Mouse (Mus musculus): ENCODE data around the gene Prtg.

Prtg gene

DNA sequence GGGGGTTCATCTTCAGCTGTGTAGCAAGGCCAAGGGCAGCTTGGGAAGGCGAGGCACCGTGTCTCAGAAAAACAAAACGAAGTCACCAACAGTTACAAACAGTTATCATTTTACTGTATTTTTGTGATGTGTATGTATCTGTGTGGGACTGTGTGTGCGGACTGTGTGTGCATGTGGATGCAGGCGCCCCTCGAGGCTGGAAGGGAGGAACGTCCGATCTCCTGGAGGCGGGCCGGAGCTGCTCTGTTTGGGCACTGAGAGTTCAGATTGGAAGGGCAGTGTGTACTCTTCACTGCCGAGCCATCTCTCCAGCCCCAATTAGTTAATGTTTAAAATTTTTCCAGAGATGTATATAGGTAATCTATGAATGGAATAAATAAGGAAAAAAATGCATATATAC lies 55.5 kb downstream of the Prtg start:
- no peak for DNase-seq (ENCODE audit: low read depth)

DNA sequence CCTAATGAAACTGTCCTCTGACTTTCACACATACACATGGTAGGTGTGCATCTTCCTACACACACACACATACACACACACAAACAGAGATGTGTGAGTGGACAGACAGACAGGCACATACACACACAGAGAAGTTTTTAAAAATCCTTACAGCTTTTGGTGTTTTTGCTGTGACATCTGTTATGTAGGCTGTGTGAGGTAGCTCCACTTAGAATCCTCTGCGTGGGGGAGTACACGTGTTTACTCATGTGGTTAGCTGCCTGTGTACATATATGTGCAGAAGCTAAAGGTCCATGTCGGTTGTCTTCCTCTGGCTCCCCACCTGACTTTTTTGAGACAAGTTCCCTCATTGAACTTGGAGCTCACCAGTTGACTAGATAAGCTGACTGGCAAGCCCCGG lies 56.3 kb downstream of the Prtg start:
- DNase-seq (ENCODE audit: low read depth): no peak

DNA sequence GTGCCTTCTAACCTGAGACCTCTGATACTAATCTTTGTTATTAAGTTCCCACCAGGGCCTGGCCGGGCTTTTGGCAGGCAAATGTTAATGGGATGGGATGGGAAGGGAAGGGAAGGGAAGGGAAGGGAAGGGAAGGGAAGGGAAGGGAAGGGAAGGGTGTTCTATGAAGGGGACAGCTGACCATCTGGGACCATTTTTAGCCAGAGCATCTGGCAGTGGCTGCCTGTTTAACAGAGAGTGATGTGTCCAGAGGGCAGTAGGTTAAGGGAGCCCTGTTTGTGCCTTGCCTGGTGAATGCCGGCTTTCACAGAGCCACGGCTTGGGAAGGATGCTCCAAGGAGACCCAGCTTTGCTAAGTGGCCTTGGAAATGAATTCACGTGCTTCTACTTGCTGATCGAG lies 57.1 kb downstream of the Prtg start:
- no peak for DNase-seq (ENCODE audit: low read depth)

DNA sequence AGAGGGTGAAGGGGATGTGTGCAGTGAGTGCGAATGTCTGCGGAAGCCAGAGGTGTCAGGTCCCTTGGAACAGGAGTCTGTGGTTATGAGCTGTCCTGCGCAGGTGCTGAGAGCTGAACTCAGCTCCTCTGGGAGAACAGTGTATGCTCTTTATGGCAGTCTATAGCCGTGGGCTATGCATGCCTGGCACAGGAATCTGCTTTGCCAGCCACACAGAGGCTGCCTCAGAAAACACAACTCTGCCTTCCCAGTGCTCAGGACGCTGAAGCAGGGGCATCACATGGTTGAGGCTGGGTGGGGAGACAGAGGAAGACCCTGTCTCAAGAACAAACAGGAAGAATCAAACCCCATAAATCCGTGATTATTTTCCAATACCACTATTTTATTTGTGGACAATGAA lies 60.8 kb downstream of the Prtg start:
- peak; percentile 17 for DNase-seq (ENCODE audit: low read depth)

DNA sequence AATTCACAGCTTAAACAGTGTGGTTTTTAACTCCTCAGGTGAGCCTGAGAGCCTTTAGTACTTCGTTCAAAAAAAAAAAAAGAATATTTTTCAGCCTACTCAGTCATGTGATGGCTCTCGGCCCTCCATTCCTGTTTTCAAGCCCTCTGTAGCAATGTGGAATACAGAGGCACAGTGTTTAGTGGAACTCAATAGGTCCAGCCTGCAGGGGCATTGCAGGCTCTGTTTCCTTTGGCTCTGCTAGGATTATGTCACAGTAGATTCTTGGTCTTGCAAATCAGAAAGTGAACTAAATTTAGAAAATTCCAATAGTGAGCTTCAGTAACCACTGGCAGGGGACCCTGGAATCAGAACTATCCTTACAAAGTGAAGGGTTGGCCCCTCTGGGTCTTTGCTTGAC lies 62.1 kb downstream of the Prtg start:
- peak; percentile 66 for DNase-seq (ENCODE audit: low read depth)

DNA sequence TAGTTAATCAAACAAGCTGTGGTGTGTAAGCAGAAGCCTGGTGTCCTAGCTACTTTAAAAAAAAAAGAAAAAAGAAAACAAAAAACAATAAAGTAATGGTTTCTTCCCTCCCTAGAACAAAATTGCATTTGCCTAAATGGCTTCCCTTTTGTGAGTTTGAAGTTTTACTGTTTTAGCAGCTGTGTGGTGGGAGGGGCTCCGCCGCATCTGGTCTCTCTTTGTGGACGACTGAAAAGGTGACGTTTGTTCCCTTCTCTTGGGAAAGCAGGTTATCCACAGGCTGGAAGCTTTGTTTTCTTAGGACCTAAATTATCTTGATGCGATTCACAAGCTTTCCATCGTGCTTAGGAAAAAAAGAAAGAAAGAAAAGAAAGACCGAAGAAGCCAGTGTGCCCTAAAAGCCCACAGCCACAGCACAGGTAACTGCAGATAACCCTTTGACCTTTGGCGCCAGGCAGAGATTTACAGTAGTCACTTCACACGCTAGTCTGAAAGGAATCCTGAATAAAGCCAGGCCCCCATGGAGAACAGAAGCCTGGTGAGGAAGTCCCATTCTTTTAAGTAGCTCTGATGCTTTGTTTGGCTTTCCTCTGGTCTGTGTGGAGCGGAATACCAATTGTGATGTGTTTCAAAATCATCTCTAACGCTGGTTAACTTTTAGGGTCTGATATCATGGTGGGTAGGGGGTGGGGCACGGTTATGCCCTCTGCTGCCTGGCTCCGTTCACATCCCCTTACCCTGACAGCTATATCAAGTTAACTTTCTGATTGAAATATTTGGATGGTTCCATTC lies 65.0 kb downstream of the Prtg start:
- no peak for DNase-seq (ENCODE audit: low read depth)

DNA sequence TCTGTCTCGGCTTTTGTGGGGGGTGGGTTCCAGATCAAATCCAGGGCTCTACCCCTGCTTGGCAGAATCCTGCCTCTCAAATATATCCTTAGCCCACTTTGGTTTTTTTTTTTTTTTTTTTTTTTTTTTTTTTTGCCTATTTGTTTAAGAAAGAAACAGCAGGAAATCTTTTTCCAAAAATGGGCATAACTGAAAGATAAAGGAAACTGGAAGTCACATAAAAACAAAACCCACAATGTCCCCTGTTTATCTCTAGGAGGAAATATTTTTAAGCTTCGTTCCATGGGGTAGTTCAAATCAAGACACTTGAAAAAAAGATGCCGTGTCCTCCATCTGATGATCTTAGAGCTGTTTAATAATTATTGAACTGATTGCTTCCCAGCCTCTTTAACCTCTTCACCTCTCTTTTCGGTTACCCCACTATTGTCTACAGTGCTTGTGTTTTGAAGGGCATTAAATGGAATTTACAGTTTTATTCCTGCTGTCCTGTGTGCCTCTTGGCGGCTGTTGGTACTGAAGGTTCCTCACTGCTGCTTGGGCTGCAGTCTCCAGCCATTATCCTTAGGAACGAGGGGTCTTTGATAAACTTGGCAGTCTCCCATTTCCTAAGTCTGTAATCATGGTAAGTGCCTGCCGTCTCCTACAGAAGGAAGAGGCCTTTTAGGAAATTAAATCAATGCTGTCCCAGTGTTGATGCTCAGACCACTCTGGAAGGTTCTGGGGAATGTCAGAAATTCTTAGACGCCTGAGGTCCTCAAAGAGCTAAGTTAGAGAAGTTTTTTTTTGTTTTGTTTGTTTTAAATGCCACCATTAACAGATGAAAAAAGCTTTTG lies 65.8 kb downstream of the Prtg start:
- no peak for DNase-seq (ENCODE audit: low read depth)

DNA sequence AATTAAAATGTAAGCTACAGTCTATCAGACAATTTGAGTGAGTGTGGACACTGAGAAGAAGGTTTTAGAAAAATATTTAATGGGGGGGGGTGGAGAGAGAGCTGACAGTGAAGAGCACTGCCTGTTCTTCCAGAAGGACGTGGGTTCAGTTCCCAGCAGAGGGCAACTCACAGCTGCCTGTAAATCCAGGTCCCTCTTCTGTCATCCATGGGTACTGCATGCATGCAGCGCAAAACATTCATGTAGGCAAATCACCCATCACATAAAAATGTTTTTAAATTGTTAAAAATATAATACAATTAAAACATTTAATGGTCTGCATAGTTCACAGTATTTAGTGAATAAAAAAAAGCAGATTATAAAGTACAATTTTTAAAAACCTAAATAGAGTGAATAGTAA lies 69.2 kb downstream of the Prtg start:
- peak; percentile 33 for DNase-seq (ENCODE audit: low read depth)

DNA sequence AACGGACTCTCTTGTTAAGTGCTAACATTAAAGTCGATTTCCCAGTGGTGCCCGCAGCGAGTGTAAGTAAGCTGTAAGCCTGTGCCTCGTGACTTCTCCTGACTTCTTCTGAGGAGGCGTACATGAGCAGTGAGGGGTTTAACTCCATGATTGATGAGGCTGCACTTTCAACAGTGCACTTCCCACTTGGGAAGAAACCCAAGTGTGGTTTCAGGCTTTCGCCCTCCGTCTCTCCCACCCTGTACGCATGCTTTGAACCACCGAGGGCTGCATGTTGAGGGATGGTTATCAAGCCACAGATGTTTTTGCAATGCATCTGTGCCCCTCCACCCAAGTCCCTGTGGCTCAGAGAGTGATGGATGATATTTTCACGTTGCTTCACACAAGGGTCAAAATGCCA lies 71.2 kb downstream of the Prtg start:
- peak; percentile 31 for DNase-seq (ENCODE audit: low read depth)

DNA sequence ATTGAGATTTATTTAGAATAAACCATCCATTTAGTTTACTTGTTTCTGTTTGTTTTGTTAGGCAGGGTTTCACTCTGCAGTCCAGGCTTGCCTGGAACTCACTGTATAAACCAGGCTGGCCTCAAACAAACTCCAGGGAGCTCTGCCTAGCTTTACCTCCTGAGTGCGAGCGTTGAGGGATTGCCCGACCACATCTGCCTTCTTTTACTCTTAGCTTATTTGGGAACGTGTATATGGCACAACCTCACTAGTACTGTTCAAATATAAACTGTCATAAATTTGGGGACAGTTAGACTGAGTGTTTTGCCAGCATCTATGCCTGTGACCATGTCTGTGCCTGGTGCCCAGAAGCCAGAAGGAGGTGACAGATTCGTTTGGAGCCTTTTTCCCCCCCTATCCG lies 72.0 kb downstream of the Prtg start:
- DNase-seq (ENCODE audit: low read depth): no peak

DNA sequence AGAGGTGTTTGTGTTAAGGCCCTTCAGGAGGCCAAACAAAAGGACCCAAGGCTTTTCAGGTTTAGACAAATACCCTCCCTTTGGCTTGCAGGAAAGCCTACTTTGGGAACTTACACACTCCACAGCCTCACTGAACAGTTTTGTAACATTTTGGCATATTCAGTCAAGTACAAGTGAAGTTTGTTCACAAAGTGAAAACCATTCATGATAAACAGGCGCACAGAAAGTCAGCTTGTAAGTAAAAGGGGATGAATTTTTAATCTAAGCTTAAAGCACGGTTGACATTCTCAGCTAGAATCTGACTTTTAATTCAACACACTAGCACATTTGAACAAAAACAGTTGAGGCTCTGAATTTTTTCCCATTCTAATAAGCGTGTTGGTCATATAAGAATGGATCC lies 72.9 kb downstream of the Prtg start:
- DNase-seq (ENCODE audit: low read depth): no peak

DNA sequence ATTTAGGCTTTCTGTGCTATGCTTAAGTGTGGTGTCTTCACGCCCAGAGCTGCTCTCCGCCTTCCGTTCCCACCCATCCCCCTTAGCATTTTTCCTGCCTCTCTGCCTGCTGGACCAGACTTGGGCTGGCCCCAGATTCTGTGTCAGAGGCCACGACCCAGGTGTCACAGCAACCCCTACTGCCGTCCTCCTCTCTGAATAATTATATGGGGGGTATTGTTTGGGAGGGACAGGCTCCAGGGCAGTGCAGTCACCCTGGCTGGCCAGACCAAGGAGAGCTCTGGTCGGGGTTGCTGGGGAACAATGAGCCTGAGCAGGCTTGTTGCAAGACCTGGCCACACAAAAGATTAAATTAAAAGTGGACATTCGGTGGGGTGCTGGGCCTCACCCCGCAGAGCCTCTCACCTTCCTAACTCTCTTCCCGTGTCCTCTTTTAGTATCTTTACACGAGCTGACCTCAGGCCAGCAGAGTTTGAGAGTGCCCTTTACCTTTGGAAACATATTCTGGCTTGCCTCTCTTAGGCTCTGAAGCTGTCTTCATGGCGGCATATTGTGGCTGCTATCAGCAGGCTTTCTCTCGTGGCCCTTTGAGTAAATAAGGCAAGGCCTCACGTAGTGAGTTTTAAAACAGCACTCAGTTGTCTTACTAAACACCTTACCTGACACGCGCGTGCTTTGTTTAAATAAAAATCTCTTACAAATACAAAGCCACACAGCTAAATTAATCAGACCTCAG lies 73.7 kb downstream of the Prtg start:
- DNase-seq (ENCODE audit: low read depth): no peak

DNA sequence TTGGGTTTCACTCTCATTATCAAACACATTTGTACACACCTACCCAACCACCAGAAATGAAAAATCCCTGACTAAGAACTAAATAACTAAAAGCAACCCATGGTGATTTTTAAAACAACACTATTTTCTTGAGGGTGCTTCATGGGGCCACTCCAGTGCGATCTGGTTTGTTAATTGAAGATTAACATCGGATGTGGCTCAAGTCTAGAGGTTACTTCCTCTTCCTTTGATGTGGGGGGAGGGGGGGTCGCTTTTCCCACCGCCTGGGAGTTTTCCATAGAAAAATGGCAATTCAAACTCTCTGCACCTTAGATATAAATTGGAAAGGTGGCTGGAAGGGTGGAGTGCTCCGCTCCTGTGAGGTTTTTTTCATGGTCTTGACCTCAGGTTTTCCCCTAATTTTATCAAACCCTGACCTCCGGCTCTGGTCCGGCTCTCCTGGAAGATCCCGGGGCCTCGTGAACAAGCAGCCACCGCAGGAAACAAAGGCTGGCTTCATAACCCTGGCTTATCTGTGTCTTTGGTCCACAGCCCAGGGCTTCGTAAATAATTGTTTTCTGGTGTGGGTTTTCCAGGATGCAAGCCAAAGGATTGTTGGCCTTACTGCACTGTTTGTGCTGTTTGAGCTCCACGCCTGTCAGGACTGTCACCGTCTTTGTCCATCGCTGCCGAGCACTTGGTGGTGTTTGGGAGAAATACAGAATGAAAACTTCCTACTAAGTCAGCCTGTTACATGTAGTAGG lies 74.5 kb downstream of the Prtg start:
- peak; percentile 52 for DNase-seq (ENCODE audit: low read depth)

DNA sequence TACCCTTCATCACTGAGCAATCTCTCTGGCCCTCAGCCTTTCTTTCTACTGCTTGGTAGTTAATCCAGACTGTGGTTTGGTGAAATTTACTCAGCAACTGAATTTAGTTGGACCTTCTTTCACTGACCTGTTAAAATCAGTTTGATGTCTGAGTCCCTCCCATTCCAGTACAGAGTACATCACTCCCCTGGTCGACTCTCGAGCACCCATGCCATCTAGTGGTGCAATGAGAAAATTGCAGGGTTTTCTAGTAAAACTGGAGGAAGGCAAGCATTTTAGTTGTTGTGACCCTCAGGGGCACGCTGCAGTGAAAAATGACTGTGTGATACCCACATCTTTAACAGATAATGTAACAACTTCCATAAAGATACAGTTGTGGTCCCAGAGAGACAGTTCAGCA lies 77.3 kb downstream of the Prtg start:
- DNase-seq (ENCODE audit: low read depth): peak; percentile 80

DNA sequence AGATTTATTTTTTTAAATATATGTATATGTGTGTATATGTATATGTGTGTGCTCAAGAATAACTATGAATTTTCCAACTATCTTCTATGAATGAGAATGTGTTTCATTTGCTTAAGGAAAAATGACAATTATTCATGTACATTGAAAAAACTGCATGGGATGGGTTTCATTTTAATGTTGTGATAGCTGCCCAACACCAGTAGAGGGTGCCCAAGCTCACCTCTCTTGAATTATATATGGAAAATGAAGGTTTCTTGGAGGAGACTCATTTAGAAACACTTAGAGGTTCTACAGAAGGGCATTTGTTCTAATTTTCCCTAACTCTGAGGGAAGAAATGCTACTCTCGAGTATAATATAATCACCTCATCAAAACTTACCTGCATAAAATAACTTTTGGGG lies 83.1 kb downstream of the Prtg start:
- peak; percentile 67 for DNase-seq (ENCODE audit: low read depth)

DNA sequence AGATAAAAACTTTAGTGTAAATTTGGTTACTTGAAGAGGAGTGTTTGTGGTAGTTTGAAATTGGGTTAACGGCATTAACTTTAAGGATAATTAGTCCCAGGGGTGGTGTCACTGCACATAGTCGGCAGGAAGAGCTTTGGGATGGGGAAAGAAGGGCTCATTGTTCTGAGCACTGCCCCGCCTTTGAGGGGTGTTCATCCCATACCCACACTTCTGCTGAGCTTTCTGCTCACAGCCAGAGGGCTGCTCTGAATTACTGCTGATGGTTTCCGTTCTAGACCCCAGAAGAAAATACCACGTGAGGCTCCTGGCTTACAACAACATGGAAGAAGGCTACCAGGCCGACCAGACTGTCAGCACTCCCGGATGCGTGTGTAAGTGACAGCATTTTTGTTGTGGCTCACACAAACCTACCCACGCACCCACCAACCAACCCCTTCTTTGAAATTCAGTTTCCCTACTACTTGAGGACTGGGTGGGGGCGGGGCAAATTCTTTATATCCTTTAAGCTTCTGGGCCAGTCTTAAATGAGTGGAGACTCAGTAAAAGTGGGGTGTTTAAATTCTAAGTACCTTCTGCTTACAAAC lies 83.9 kb downstream of the Prtg start:
- no peak for DNase-seq (ENCODE audit: low read depth)

DNA sequence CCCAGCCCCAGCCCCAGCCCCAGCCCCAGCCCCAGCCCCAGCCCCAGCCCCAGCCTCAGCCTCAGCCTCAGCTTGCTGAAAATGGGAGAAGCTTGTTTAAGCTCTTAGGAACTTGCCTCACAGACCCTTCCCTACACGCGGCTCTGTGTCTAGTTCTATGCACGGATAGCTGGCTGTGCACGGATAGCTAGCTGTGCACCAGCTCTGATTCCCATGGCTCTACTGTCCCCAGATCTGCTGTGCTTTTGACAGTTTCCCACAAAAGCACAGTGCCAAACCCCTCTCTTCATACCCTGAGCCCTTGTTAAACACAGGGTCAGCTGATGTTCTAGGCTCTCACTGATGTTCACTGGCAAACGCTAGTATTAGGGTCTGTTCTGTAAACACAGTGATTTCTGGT lies 86.1 kb downstream of the Prtg start:
- DNase-seq (ENCODE audit: low read depth): no peak

DNA sequence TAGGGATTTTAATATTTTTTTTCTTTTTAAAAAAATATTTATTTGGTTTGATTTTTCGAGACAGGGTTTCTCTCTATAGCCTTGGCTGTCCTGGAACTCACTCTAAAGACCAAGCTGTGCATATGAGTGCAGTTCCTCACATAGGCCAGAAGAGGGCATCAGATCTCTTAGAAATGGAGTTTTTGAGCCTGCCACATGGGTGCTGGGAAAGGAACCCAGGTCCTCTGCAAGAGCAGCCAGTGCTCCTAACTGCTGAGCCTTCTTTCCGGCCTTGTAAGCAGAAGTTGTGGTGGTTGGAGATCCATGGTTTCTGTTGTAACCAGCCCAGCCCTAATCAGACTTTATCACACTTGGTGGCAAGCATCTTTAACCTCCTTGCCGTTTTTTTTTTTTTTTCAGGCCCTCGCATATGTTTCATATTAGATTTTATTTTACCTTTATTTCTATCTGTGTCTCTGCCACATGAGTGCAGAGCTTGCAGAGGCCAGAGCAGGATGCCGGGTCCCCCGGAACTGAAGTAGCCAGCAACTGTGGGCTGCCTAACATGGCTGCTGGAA lies 88.2 kb downstream of the Prtg start:
- no peak for DNase-seq (ENCODE audit: low read depth)

DNA sequence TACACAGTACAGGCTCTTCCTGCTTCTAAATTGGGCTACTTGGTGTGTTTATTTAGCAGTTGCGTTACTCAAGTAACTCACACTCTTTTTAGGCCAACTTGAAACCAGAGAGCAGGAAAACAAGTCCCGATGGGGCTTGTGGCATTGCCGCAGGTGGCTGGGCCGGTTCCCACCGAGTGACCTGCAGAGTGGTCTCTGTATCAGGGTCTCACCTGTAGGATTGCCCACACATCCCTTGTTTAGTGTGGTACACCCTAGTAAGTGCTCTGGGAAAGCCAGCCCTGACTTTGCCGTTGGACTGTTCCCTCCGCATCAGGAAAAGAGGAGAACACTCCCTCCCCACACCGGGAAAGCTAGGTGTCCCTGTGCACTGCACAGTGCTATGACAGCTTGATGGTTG lies 95.4 kb downstream of the Prtg start:
- DNase-seq (ENCODE audit: low read depth): no peak

DNA sequence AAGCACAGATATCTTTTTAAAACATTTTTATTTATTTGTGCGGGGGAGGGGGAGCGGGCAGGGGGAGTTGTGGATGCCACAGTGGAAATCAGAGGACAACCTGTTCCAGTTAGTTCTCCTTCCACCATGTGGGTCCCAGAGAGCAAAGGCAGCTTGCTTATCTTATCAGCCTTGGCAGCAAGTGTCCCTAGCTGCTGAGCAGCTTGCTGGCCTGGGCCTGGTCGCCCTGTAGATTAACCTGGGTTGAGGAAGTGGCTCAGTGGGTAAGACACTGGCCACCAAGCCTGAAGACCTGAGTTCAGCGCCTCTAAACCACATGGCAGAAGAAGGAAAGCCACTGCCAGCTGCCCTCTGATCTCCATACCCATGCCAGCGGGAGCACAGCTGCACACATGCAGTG lies 95.9 kb downstream of the Prtg start:
- no peak for DNase-seq (ENCODE audit: low read depth)

DNA sequence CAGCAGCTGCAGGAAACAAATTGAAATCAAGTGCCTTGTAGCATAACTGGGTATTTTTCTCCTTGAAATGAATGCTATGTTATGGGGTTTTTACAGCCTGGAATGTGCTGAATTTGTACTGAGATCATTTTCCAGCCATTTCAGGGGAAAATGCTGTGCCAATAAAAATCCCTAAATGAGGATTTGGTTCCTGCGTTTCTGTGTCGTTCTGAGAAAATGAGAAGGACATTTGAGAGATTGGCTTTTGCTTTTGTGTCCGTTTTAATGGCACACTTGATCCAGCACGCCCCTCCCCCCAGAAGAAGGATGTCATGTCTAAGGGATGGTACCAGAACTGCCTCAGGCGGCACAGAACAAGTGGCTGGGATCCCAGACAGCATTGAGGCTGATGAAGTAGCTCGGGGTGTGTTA lies 100.0 kb downstream of the Prtg start:
- DNase-seq (ENCODE audit: low read depth): no peak

Measured in NIH3T3 (cell line).